Mouse (Mus musculus) embryonic stem cell, embryonic (primary cell): ENCODE measurements at regions not wholly inside any gene's neighbourhood (a gene's known extent, or its start where the extent isn't known, plus 50 kb on each side); places are given as distances from the start of the nearest gene placed in this dataset.
"Not testable (repeated sequence)": the region's sequence is repeated elsewhere in the genome, so short reads cannot be mapped to it uniquely, and the experiment has no call there.

Experiments
- CTCF ChIA-PET, 4 experiments: fragments of 300-600 bp in 2 of 4; fragments of 350-600 bp in 2 of 4; sonication (Branson Sonifier 250); formaldehyde crosslinking; loops; one replicate each; lab custom pipeline; 2022; ENCODE audit warnings: inconsistent platforms in 2 of 4; lab: Charles Lee
- POLR2A ChIA-PET, 4 experiments: fragments of 300-600 bp in 2 of 4; fragments of 350-600 bp in 2 of 4; sonication (Branson Sonifier 250); formaldehyde crosslinking; loops; one replicate each; lab custom pipeline; 2022; ENCODE audit warnings: antibody characterized with exemption in 4 of 4, inconsistent platforms in 1 of 4; lab: Charles Lee

DNA sequence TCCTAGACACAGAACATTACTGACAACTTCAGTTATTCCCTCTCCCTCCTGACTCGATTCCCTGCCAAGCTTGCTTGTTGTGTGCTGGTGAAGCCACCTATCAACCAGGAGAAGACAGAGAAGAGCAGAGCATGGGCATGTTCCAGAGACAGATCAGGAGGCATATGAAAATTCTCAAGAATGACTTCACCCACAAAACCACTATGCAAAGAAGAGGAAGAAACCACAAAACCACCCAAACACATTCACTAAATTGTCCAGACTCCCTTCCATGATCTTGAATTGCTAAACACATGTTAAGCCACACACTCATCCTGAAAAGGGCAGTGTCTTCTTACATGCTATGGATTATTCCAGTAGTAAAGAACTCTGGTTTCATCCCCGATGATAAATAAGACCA, 284.8 kb upstream of the Tex13c3 start:
- ChIA-PET POLR2A (no interaction called here), CTCF (no interaction called here)

DNA sequence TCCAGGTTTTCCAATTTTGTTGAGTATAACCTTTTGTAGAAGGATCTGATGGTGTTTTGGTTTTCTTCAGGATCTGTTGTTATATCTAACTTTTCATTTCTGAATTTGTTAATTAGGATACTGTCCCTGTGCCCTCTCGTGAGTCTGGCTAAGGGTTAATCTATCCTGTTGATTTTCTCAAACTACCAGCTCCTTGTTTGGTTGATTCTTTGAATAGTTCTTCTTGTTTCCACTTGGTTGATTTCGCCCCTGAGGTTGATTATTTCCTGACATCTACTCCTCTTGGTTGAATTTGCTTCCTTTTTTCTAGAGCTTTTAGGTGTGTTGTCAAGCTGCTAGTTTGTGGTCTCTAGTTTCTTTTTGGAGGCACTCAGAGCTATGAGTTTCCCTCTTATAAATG, 270.4 kb upstream of the Tex13c3 start:
- POLR2A ChIA-PET, CTCF ChIA-PET: not testable (repeated sequence)

DNA sequence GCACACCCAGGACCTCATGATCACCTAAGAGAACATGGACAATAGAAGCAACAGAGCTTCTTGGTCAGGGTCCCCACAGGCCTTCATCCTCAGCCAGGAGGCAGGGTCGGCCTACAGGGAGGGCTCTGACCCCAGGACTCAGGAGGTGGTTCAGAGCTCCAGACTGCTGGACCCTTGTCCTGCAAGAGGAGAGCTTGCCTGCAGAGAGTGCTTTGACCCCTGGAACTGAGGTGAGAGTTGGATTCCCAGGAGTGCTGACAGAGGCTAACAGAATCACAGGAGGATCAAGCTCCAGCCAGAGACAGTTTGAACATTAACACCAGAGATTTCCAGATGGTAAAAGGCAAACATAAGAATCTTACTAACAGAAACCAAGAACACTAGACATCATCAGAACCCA, 227.9 kb upstream of the Tex13c3 start:
- POLR2A ChIA-PET, CTCF ChIA-PET: not testable (repeated sequence)

DNA sequence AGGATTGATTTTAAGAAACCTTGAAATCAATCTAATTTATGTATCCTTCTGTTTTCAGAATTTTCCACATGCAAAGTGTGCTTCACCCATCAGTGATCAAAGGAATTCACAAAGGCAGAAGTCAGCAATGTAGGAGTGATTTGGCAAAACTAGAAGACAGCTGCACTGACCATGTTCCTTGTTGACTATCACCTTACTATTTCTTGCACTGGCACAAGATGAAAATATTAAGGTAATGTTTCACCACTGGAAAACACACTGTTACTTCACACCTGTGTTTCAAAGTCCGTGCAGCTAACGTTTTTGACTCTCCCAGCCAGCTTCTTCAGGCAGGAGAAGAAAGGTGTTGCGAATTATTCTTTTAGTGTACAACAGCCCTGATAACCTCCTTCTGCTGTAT, 221.4 kb upstream of the Tex13c3 start:
- ChIA-PET CTCF (no interaction called here), POLR2A (no interaction called here)

DNA sequence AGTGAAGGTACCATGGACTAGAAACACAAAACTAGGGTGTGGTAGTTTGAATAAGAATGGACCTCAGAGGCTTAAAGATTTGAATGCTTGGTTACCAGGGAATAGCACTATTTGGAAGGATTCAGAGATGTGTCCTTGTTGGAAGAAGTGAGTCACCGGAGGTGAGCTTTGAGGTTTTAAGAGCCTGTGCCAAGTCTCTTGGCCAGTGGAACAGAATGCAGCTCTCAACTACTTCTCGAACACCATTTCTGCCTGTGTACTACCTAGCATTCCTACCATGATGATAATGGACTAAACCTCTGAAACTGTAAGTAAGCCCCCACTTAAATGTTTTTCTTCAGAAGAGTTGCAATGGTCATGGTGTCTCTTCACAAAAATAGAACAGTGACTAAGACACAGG, 219.2 kb upstream of the Tex13c3 start:
- CTCF ChIA-PET = no interaction called here
- POLR2A ChIA-PET = interaction anchor here in 1 of 4 experiments (0.7 kb wide), 1 partner anchor 170 kb away, joined by 5 read pairs; no protein-coding TSS in a partner anchor

DNA sequence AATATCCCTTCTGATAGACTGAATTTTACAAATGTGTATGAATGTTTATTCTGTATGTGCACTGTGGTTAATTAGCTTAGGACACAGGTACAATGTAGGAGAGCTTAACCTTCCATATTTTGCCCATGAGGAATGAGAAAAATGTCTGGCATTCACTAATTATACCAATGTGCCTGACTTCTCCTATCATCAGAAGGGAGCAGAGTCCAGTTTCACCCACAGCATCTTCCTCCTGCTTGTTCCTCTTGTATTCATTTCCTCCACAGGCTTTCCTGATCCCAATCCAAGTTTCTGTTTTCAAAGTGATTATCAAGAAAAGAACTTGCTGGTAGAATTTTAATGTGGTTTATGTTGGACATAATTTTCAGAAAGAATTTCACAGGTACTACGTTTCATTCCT, 206.4 kb upstream of the Tex13c3 start:
- CTCF ChIA-PET = no interaction called here
- POLR2A ChIA-PET = no interaction called here
